Mouse (Mus musculus) MEL (cell line): ENCODE results near the gene Gm49403. TPM values are rescaled to one million over a fixed set of nuclear protein-coding genes. Genes with fewer than 3 reads are reported as not detected.

Source experiments
- DNase-seq: peaks from one replicate; pipeline ENCODE4 v3.0.0; 2011; ENCODE audit warnings: low read depth, low spot score
- H3K27ac ChIP-seq: 2 replicates; pipeline ENCODE4 v1.5.1; 2012; ENCODE audit warnings: low read depth, mild to moderate bottlenecking, control low read depth, low read length, moderate library complexity; ENCODE audit not compliant: control insufficient read depth
- H3K27me3 ChIP-seq, 2 experiments: fragments of 150-350 bp in 1 of 2; sonication (generic) in 1 of 2; 2 replicates each; pipeline ENCODE4 v1.6.1; 2012; ENCODE audit warnings: low read length in 2 of 2, mild to moderate bottlenecking in 2 of 2, improper control_type of control experiment in 1 of 2, moderate library complexity in 1 of 2; ENCODE audit not compliant: insufficient read depth in 2 of 2, control insufficient read depth in 1 of 2
- H3K36me3 ChIP-seq, 2 experiments: 2 replicates each; pipeline ENCODE4 v1.6.1; 2012 to 2014; ENCODE audit warnings: low read length in 2 of 2, improper control_type of control experiment in 1 of 2, inconsistent platforms in 1 of 2, mild to moderate bottlenecking in 1 of 2; ENCODE audit not compliant: insufficient read depth in 2 of 2, control insufficient read depth in 1 of 2
- H3K4me1 ChIP-seq, 2 experiments: fragments of 150-350 bp in 1 of 2; sonication (generic) in 1 of 2; 2 replicates each; pipeline ENCODE4 v1.6.1; 2012; ENCODE audit warnings: low read length in 2 of 2, improper control_type of control experiment in 1 of 2, mild to moderate bottlenecking in 1 of 2; ENCODE audit not compliant: insufficient read depth in 2 of 2, control insufficient read depth in 1 of 2
- H3K4me3 ChIP-seq, 2 experiments: fragments of 150-350 bp in 1 of 2; sonication (generic) in 1 of 2; 2 replicates each; pipeline ENCODE4 v1.5.1; 2012; ENCODE audit warnings: low read depth in 2 of 2, low read length in 2 of 2, mild to moderate bottlenecking in 2 of 2, moderate library complexity in 2 of 2, control low read depth in 1 of 2, improper control_type of control experiment in 1 of 2; ENCODE audit not compliant: control insufficient read depth in 1 of 2, insufficient read depth in 1 of 2
- H3K79me2 ChIP-seq: 2 replicates; pipeline ENCODE4 v1.6.1; 2012; ENCODE audit warnings: mild to moderate bottlenecking, low read length, moderate library complexity; ENCODE audit not compliant: control insufficient read depth, poor library complexity, insufficient read depth
- H3K9ac ChIP-seq: 2 replicates; pipeline ENCODE4 v1.6.1; 2012; ENCODE audit warnings: low read depth, mild to moderate bottlenecking, control low read depth, low read length, moderate library complexity; ENCODE audit not compliant: control insufficient read depth, poor library complexity, severe bottlenecking
- H3K9me3 ChIP-seq: fragments of 150-350 bp; sonication (generic); replicated peaks from 2 replicates; pipeline ENCODE4 v1.6.1; 2012; ENCODE audit warnings: mild to moderate bottlenecking, low read length, improper control_type of control experiment, moderate library complexity; ENCODE audit not compliant: insufficient read depth
- BHLHE40 ChIP-seq: IDR thresholded peaks from 2 replicates; pipeline ENCODE4 v1.6.1; 2012; ENCODE audit warnings: low read depth, mild to moderate bottlenecking, inconsistent platforms, low read length, improper control_type of control experiment, borderline replicate concordance
- CHD1 ChIP-seq: IDR thresholded peaks from 2 replicates; pipeline ENCODE4 v1.6.1; 2012; ENCODE audit warnings: low read depth, mild to moderate bottlenecking, inconsistent platforms, low read length, improper control_type of control experiment
- CHD2 ChIP-seq: IDR thresholded peaks from 2 replicates; pipeline ENCODE4 v1.6.1; 2011; ENCODE audit warnings: low read length, improper control_type of control experiment
- CTCF ChIP-seq, 3 experiments: IDR thresholded peaks in 2 of 3; conservative IDR thresholded peaks in 1 of 3; 2 replicates each; pipeline ENCODE4 v1.5.1; 2011 to 2012; ENCODE audit warnings: low read length in 3 of 3, low read depth in 2 of 3, mild to moderate bottlenecking in 2 of 3, improper control_type of control experiment in 1 of 3, inconsistent platforms in 1 of 3, mixed read lengths in 1 of 3, moderate library complexity in 1 of 3; ENCODE audit not compliant: control insufficient read depth in 1 of 3, insufficient read depth in 1 of 3, poor library complexity in 1 of 3, severe bottlenecking in 1 of 3
- E2F4 ChIP-seq: IDR thresholded peaks from 2 replicates; pipeline ENCODE4 v1.6.1; 2011; ENCODE audit warnings: low read depth, low read length, improper control_type of control experiment, borderline replicate concordance
- ELF1 ChIP-seq: IDR thresholded peaks from 2 replicates; pipeline ENCODE4 v1.6.1; 2014; ENCODE audit warnings: low read depth, mild to moderate bottlenecking, inconsistent platforms, low read length, improper control_type of control experiment, moderate library complexity
- EP300 ChIP-seq, 2 experiments: IDR thresholded peaks; 2 replicates each; pipeline ENCODE4 v1.6.1; 2011; ENCODE audit warnings: improper control_type of control experiment in 2 of 2, low read length in 2 of 2, low read depth in 1 of 2, mild to moderate bottlenecking in 1 of 2
- ETS1 ChIP-seq: IDR thresholded peaks from 2 replicates; pipeline ENCODE4 v1.6.1; 2012; ENCODE audit warnings: low read depth, mild to moderate bottlenecking, inconsistent platforms, low read length, improper control_type of control experiment, moderate library complexity
- GABPA ChIP-seq: IDR thresholded peaks from 2 replicates; pipeline ENCODE4 v1.6.1; 2012; ENCODE audit warnings: low read depth, mild to moderate bottlenecking, inconsistent platforms, low read length, improper control_type of control experiment, moderate library complexity
- GATA1 ChIP-seq: IDR thresholded peaks from 2 replicates; pipeline ENCODE4 v1.6.1; 2011; ENCODE audit warnings: low read depth, low read length, improper control_type of control experiment
- HCFC1 ChIP-seq: IDR thresholded peaks from 2 replicates; pipeline ENCODE4 v1.6.1; 2012; ENCODE audit warnings: low read depth, mild to moderate bottlenecking, inconsistent platforms, low read length, improper control_type of control experiment, moderate library complexity
- JUND ChIP-seq: IDR thresholded peaks from 2 replicates; pipeline ENCODE4 v1.6.1; 2011; ENCODE audit warnings: low read depth, mild to moderate bottlenecking, improper control_type of control experiment, low read length
- MAFK ChIP-seq: IDR thresholded peaks from 2 replicates; pipeline ENCODE4 v1.6.1; 2011; ENCODE audit warnings: low read depth, mild to moderate bottlenecking, low read length, improper control_type of control experiment, borderline replicate concordance
- MAX ChIP-seq: IDR thresholded peaks from 2 replicates; pipeline ENCODE4 v1.6.1; 2011; ENCODE audit warnings: low read length, improper control_type of control experiment
- MAZ ChIP-seq: IDR thresholded peaks from 2 replicates; pipeline ENCODE4 v1.6.1; 2012; ENCODE audit warnings: low read depth, mild to moderate bottlenecking, inconsistent platforms, low read length, improper control_type of control experiment
- MEF2A ChIP-seq: IDR thresholded peaks from 2 replicates; pipeline ENCODE4 v1.6.1; 2014; ENCODE audit warnings: low read depth, mild to moderate bottlenecking, inconsistent platforms, low read length, improper control_type of control experiment; ENCODE audit not compliant: poor library complexity, insufficient replicate concordance, severe bottlenecking; ENCODE audit errors: extremely low read depth
- MXI1 ChIP-seq: IDR thresholded peaks from 2 replicates; pipeline ENCODE4 v1.6.1; 2011; ENCODE audit warnings: mild to moderate bottlenecking, low read depth, low read length, improper control_type of control experiment
- MYB ChIP-seq: IDR thresholded peaks from 2 replicates; pipeline ENCODE4 v1.6.1; 2011; ENCODE audit warnings: mild to moderate bottlenecking, low read depth, low read length, improper control_type of control experiment
- MYC ChIP-seq: IDR thresholded peaks from 2 replicates; pipeline ENCODE4 v1.6.1; 2011; ENCODE audit warnings: low read depth, mild to moderate bottlenecking, low read length, improper control_type of control experiment, moderate library complexity
- POLR2A ChIP-seq, 2 experiments: IDR thresholded peaks; 2 replicates each; pipeline ENCODE4 v1.6.1; 2011 to 2012; ENCODE audit warnings: low read length in 2 of 2, mild to moderate bottlenecking in 2 of 2, control low read depth in 1 of 2, improper control_type of control experiment in 1 of 2, low read depth in 1 of 2, moderate library complexity in 1 of 2; ENCODE audit not compliant: control insufficient read depth in 1 of 2, insufficient read depth in 1 of 2, poor library complexity in 1 of 2
- POLR2AphosphoS2 ChIP-seq: IDR thresholded peaks from 2 replicates; pipeline ENCODE4 v1.6.1; 2011; ENCODE audit warnings: low read length, improper control_type of control experiment
- POLR2AphosphoS5 ChIP-seq: IDR thresholded peaks from 2 replicates; pipeline ENCODE4 v1.6.1; 2012; ENCODE audit warnings: low read depth, borderline replicate concordance, mild to moderate bottlenecking, inconsistent platforms, low read length, moderate library complexity, mixed read lengths
- RCOR1 ChIP-seq: IDR thresholded peaks from 2 replicates; pipeline ENCODE4 v1.6.1; 2012; ENCODE audit warnings: low read depth, mild to moderate bottlenecking, inconsistent platforms, low read length, improper control_type of control experiment
- SMC3 ChIP-seq: IDR thresholded peaks from 2 replicates; pipeline ENCODE4 v1.6.1; 2011; ENCODE audit warnings: low read depth, low read length, improper control_type of control experiment
- TAL1 ChIP-seq: IDR thresholded peaks from 2 replicates; pipeline ENCODE4 v1.6.1; 2012; ENCODE audit warnings: mild to moderate bottlenecking, inconsistent platforms, low read length, moderate library complexity, mixed read lengths
- TBP ChIP-seq: IDR thresholded peaks from 2 replicates; pipeline ENCODE4 v1.8.0; 2011; ENCODE audit warnings: low read depth, low read length, improper control_type of control experiment
- TCF12 ChIP-seq: IDR thresholded peaks from 2 replicates; pipeline ENCODE4 v1.6.1; 2014; ENCODE audit warnings: low read depth, mild to moderate bottlenecking, inconsistent platforms, low read length, improper control_type of control experiment, moderate library complexity
- UBTF ChIP-seq: IDR thresholded peaks from 2 replicates; pipeline ENCODE4 v1.6.1; 2012; ENCODE audit warnings: low read depth, mild to moderate bottlenecking, inconsistent platforms, low read length, improper control_type of control experiment, moderate library complexity, borderline replicate concordance; ENCODE audit not compliant: insufficient read depth
- USF1 ChIP-seq: IDR thresholded peaks from 2 replicates; pipeline ENCODE4 v1.6.1; 2014; ENCODE audit warnings: low read depth, mild to moderate bottlenecking, inconsistent platforms, low read length, improper control_type of control experiment, moderate library complexity
- USF2 ChIP-seq, 2 experiments: IDR thresholded peaks; 2 replicates each; pipeline ENCODE4 v1.6.1; 2011 to 2012; ENCODE audit warnings: improper control_type of control experiment in 2 of 2, low read length in 2 of 2, borderline replicate concordance in 1 of 2, inconsistent platforms in 1 of 2, low read depth in 1 of 2, mild to moderate bottlenecking in 1 of 2; ENCODE audit not compliant: insufficient read depth in 1 of 2
- ZC3H11A ChIP-seq: IDR thresholded peaks from 2 replicates; pipeline ENCODE4 v1.6.1; 2012; ENCODE audit warnings: low read depth, mild to moderate bottlenecking, inconsistent platforms, low read length, improper control_type of control experiment
- ZKSCAN1 ChIP-seq: IDR thresholded peaks from 2 replicates; pipeline ENCODE4 v1.6.1; 2012; ENCODE audit warnings: low read depth, mild to moderate bottlenecking, inconsistent platforms, low read length, improper control_type of control experiment, moderate library complexity
- ZMIZ1 ChIP-seq: IDR thresholded peaks from 2 replicates; pipeline ENCODE4 v1.6.1; 2012; ENCODE audit warnings: low read depth, mild to moderate bottlenecking, inconsistent platforms, low read length, improper control_type of control experiment, moderate library complexity
- ZNF384 ChIP-seq: IDR thresholded peaks from 2 replicates; pipeline ENCODE4 v1.6.1; 2012; ENCODE audit warnings: low read depth, mild to moderate bottlenecking, inconsistent platforms, low read length, improper control_type of control experiment
- polyA plus RNA-seq, 2 experiments: library from polyadenylated mRNA; stranded (reverse) in 1 of 2; unstranded in 1 of 2; fragments of >175 nt in 1 of 2; fragments of >200 nt in 1 of 2; gene quantifications; 2 replicates each; pipeline versions ENCODE4 v1.2.1 to v1.2.4; 2012; ENCODE audit warnings: low replicate concordance in 2 of 2, low read depth in 1 of 2; ENCODE audit not compliant: insufficient read length in 2 of 2, insufficient read depth in 1 of 2, missing spikeins in 1 of 2
- total RNA-seq: library from RNA; depleted of rRNA; stranded (reverse); fragments of 300-350 nt; gene quantifications from 2 replicates; pipeline ENCODE4 v1.2.3, GENCODE M21; 2012

Gene Gm49403
- total and polyA plus RNA-seq, 3 experiments: not detected

- Histone ChIP-seq H3K79me2 (peaks cover 26% of the 10 kb centered on the region), H3K27ac (peak overlapping the region; percentile 91), H3K9ac (peak overlapping the region; percentile 94), H3K4me3 (peak overlapping the region; percentile 75 to 85), H3K9me3 (no peaks in the 10 kb centered on the region), H3K36me3 (peaks cover 0 to 32% of the 10 kb centered on the region in 2 experiments; a peak in 2 of 4 replicates), H3K4me1 (peaks cover 0 to 13% of the 10 kb centered on the region in 2 experiments; a peak in 1 of 4 replicates), H3K27me3 (no peaks in the 10 kb centered on the region)
- peak; percentile 64 for DNase-seq
- TF ChIP-seq CHD2: no peak; the same call in 1 of the 2 replicates
- TF ChIP-seq MYB: peak; percentile 36; the same call in 1 of the 2 replicates
- peak; percentile 74; the same call in 1 of the 2 replicates for TF ChIP-seq E2F4
- TF ChIP-seq RCOR1: peak; percentile 65
- TF ChIP-seq BHLHE40: peak; percentile 80
- TF ChIP-seq ELF1: no peak
- no peak for TF ChIP-seq JUND
- TF ChIP-seq ZKSCAN1: no peak
- TF ChIP-seq UBTF: no peak
- 0 out of 2 replicates have a peak, but pooled peaks have one; percentile 1 for TF ChIP-seq POLR2AphosphoS5
- peak; percentile 78 for TF ChIP-seq ZMIZ1
- TF ChIP-seq MAZ: 0 out of 2 replicates have a peak, but pooled peaks have one; percentile 65
- TF ChIP-seq CHD1: peak; percentile 98
- no peak; the same call in 1 of the 2 replicates for TF ChIP-seq HCFC1
- TF ChIP-seq EP300 (IDR thresholded peaks at IDR 0.05; ENCODE audit: low read depth in 1 of 2, low read length in 2 of 2): no peak
- TF ChIP-seq MAX: peak; percentile 95
- no peak for TF ChIP-seq TCF12
- peak; percentile 97 for TF ChIP-seq MYC
- TF ChIP-seq POLR2A (IDR thresholded peaks at IDR 0.05; ENCODE audit: control insufficient read depth in 1 of 2, insufficient read depth in 1 of 2, low read depth in 1 of 2, low read length in 2 of 2, poor library complexity in 1 of 2): peak; percentile 41 to 52; a peak in 3 of 4 replicates
- no peak for TF ChIP-seq GABPA
- TF ChIP-seq ZNF384: no peak
- peak; percentile 94 for TF ChIP-seq POLR2AphosphoS2
- no peak for TF ChIP-seq USF1
- no peak for TF ChIP-seq TBP
- TF ChIP-seq GATA1: peak; percentile 40
- TF ChIP-seq MEF2A: no peak
- TF ChIP-seq SMC3: peak; percentile 29; the same call in 1 of the 2 replicates
- TF ChIP-seq CTCF (IDR thresholded peaks at IDR 0.05 in 2 of 3, conservative IDR thresholded peaks at IDR 0.05 in 1 of 3; ENCODE audit: control insufficient read depth in 1 of 3, insufficient read depth in 1 of 3, low read depth in 2 of 3, low read length in 3 of 3, poor library complexity in 1 of 3, severe bottlenecking in 1 of 3): no peak
- TF ChIP-seq USF2 (IDR thresholded peaks at IDR 0.05; ENCODE audit: borderline replicate concordance in 1 of 2, insufficient read depth in 1 of 2, low read depth in 1 of 2, low read length in 2 of 2): no peak
- TF ChIP-seq MAFK: peak; percentile 40; the same call in 1 of the 2 replicates
- peak; percentile 95 for TF ChIP-seq MXI1
- peak; percentile 61; the same call in 1 of the 2 replicates for TF ChIP-seq ETS1
- no peak for TF ChIP-seq ZC3H11A
- TF ChIP-seq TAL1: no peak
Observed at GRCm38 (mm10) chr19:8887585-8888463, 4.1 kb downstream of the Gm49403 start.
